Mouse (Mus musculus) brain, embryonic 14.5 days (tissue): ENCODE measurements around the gene Tlr5.

ENCODE experiments used
- CTCF ChIP-seq: fragments of 200-500 bp; IDR thresholded peaks from 2 replicates; pipeline ENCODE4 v1.5.1; 2012; ENCODE audit warnings: inconsistent platforms, mild to moderate bottlenecking, moderate library complexity, borderline replicate concordance; ENCODE audit not compliant: insufficient read depth, insufficient read length; ENCODE audit errors: extremely low read depth
- POLR2A ChIP-seq: fragments of 200-500 bp; IDR thresholded peaks from 2 replicates; pipeline ENCODE4 v1.6.1; 2012; ENCODE audit warnings: mild to moderate bottlenecking, inconsistent platforms, borderline replicate concordance; ENCODE audit not compliant: poor library complexity, insufficient read depth, insufficient read length, severe bottlenecking; ENCODE audit errors: extremely low read depth

DNA sequence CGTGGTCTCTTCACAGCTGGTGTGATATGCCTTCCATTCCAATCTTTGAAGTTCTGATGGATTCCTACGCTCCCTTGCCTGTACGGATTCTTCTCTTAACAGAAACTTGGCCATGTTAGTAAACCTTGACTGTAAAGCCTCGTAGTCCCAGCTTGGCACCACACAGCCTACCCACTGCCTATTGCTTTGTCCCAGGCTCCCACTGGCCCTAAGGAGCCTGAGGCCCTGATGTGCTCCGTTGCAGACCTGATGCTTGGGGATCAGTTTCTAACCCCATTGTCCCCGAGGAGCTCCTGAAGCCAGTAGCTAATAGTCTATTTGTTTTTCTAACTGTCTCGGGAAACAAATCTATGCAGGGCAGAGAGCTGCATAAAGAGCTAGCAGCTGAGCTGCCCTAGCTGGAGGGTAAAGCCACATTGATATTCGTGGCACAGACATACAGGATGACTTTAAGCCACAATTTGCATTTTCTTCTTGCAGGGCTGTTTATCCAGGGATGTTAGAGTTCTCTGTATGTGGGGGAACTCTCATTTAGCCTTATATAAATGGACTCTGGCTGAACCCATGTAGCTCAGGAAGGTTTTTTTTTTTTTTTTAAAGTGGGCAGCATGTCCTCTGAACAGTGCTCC, 35.8 kb upstream of the Tlr5 start:
- no peak for TF ChIP-seq POLR2A
- TF ChIP-seq CTCF = no peak
